Mouse (Mus musculus) 416B (cell line): ENCODE data around the gene Tex33.

Experiments
- DNase-seq: peaks from one replicate; pipeline ENCODE4 v3.0.0; 2011; ENCODE audit warnings: low read depth

Tex33 gene

GRCm38 (mm10) chr15:78395478-78395962 is at the start of gene Tex33:
Tex33 (minus strand) TSS chr15:78395912.
- DNase-seq: no peak

GRCm38 (mm10) chr15:78443857-78444256 is 48.1 kb upstream of the Tex33 start:
- no peak for DNase-seq

- no peak for DNase-seq
Measured at GRCm38 (mm10) chr15:78442231-78442630, 46.5 kb upstream of the Tex33 start.

GRCm38 (mm10) chr15:78438973-78439372 is 43.3 kb upstream of the Tex33 start:
- DNase-seq: no peak

GRCm38 (mm10) chr15:78438505-78438904 is 42.8 kb upstream of the Tex33 start:
- DNase-seq: no peak

- no peak for DNase-seq
Measured at GRCm38 (mm10) chr15:78438018-78438394, 42.3 kb upstream of the Tex33 start.

GRCm38 (mm10) chr15:78437237-78438017 is 41.7 kb upstream of the Tex33 start:
- DNase-seq: no peak

- peak; percentile 24 for DNase-seq
Measured at GRCm38 (mm10) chr15:78436380-78437192, 40.9 kb upstream of the Tex33 start.

GRCm38 (mm10) chr15:78435681-78436080 is 40.0 kb upstream of the Tex33 start:
- no peak for DNase-seq

GRCm38 (mm10) chr15:78434896-78435520 is 39.3 kb upstream of the Tex33 start:
- DNase-seq: peak; percentile 61

GRCm38 (mm10) chr15:78431541-78432121 is 35.9 kb upstream of the Tex33 start:
- DNase-seq: no peak

GRCm38 (mm10) chr15:78430874-78431273 is 35.2 kb upstream of the Tex33 start:
- no peak for DNase-seq

GRCm38 (mm10) chr15:78429871-78430622 is 34.3 kb upstream of the Tex33 start:
- no peak for DNase-seq

GRCm38 (mm10) chr15:78429139-78429459 is 33.4 kb upstream of the Tex33 start:
- DNase-seq: no peak

- no peak for DNase-seq
Measured at GRCm38 (mm10) chr15:78428391-78429138, 32.9 kb upstream of the Tex33 start, which contains the start of gene Kctd17. Kctd17 (plus strand) TSS chr15:78428564.

- DNase-seq: no peak
Measured at GRCm38 (mm10) chr15:78425230-78425629, 29.5 kb upstream of the Tex33 start.

- no peak for DNase-seq
Measured at GRCm38 (mm10) chr15:78424507-78424906, 28.8 kb upstream of the Tex33 start.

GRCm38 (mm10) chr15:78422046-78422956 is 26.6 kb upstream of the Tex33 start:
- DNase-seq: peak; percentile 74

- peak; percentile 21 for DNase-seq
Measured at GRCm38 (mm10) chr15:78420395-78420794, 24.7 kb upstream of the Tex33 start.

GRCm38 (mm10) chr15:78416937-78417336 is 21.2 kb upstream of the Tex33 start:
- no peak for DNase-seq
